Mouse (Mus musculus): ENCODE data around the gene Spag9.

GRCm38 (mm10) chr11:94128506-94128905 lies 132.6 kb downstream of the Spag9 start:
- TF ChIP-seq CTCF (IDR thresholded peaks at IDR 0.05) = no peak
- TF ChIP-seq EP300 (IDR thresholded peaks at IDR 0.05) = no peak
